Mouse (Mus musculus) G1E (cell line): Measurements from ENCODE around the gene Defb48. TPM values are rescaled to one million over a fixed set of nuclear protein-coding genes. Genes with fewer than 3 reads are reported as not detected.

Source experiments
- ATAC-seq: 2 replicates; pipeline ENCODE4 v1.8.0; 2016; ENCODE audit warnings: mild to moderate bottlenecking; ENCODE audit not compliant: insufficient number of reproducible peaks, poor library complexity, low FRiP score, severe bottlenecking; ENCODE audit errors: extremely low read depth
- DNase-seq: peaks from one replicate; pipeline ENCODE4 v3.0.0; 2012; ENCODE audit warnings: low spot score
- H3K27me3 ChIP-seq: 2 replicates; pipeline ENCODE4 v1.6.1; 2012; ENCODE audit warnings: mild to moderate bottlenecking, low read length, inconsistent platforms; ENCODE audit not compliant: insufficient read depth
- H3K36me3 ChIP-seq: replicated peaks from 2 replicates; pipeline ENCODE3; 2012; ENCODE audit warnings: mild to moderate bottlenecking, inconsistent platforms
- H3K4me1 ChIP-seq: 2 replicates; pipeline ENCODE4 v1.6.1; 2012; ENCODE audit warnings: low read depth, low read length, inconsistent platforms, mixed read lengths; ENCODE audit not compliant: insufficient read depth
- H3K4me3 ChIP-seq: 2 replicates; pipeline ENCODE4 v1.5.1; 2012; ENCODE audit warnings: low read depth, mild to moderate bottlenecking, inconsistent platforms, low read length, moderate library complexity, mixed read lengths
- H3K9me3 ChIP-seq: replicated peaks from 2 replicates; pipeline ENCODE4 v1.6.1; 2012; ENCODE audit warnings: inconsistent platforms
- CTCF ChIP-seq: IDR thresholded peaks from 2 replicates; pipeline ENCODE4 v1.5.1; 2012; ENCODE audit warnings: low read depth, low read length, inconsistent platforms, mixed read lengths
- GATA1 ChIP-seq: IDR thresholded peaks from 2 replicates; pipeline ENCODE4 v1.6.1; 2012; ENCODE audit warnings: borderline replicate concordance, low read length, inconsistent platforms, mixed read lengths
- GATA2 ChIP-seq: IDR thresholded peaks from 2 replicates; pipeline ENCODE4 v1.6.1; 2012; ENCODE audit warnings: low read depth, low read length, inconsistent platforms, borderline replicate concordance
- POLR2AphosphoS5 ChIP-seq: IDR thresholded peaks from 2 replicates; pipeline ENCODE4 v1.6.1; 2012; ENCODE audit warnings: low read depth, low read length, inconsistent platforms; ENCODE audit not compliant: insufficient replicate concordance
- TAL1 ChIP-seq: conservative IDR thresholded peaks from 2 replicates; pipeline ENCODE4 v1.6.1; 2012; ENCODE audit warnings: low read depth, low read length, inconsistent platforms, mixed read lengths
- polyA plus RNA-seq: library from polyadenylated mRNA; stranded (reverse); fragments of >175 nt; gene quantifications from 2 replicates; pipeline ENCODE4 v1.2.3, GENCODE M21; 2012
- total RNA-seq, 2 experiments: library from RNA; stranded (forward) in 1 of 2; stranded (reverse) in 1 of 2; fragments of 200-1000 nt in 1 of 2; fragments of >200 nt in 1 of 2; fragmentation: Nextera tagmentation in 1 of 2; gene quantifications; 2 replicates each; pipeline ENCODE4 v1.2.3; 2014 to 2017

The Defb48 gene
- total and polyA plus RNA-seq, 3 experiments, result not detected

DNA sequence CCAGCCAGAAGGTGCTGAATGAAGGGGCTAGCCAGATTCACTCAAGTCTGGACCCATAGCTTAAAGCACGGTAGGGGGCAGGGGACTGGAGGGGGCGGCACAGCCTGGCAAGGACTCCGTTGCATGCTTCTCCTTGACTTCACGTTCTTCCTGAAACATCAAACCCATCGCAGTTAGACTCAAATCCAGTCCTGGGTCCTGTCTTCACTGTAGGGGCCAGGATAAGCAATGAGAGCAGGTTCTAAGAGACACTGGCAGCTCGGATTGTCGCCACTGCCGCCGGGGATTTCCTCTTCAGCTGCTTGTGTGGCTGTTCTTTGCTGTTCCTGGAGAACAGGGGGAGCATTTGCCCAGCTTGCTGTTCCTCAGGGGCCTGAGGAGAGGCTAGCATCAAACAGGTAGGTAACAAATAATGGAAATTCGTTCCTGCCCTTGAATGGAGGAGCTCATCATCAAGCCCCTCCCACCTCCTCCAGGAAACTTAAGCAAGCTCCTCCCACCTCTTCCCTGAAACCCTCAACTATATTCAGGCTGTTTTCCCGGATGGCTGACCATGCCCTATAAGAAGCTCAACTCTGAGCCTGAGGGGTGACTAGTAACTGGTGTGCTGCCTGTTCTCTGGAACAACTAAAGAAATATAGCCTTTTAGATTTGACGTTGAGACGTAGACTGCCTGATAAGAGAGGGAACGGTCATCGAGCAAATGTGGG, 18.3 kb downstream of the Defb48 start:
- Histone ChIP-seq H3K4me3 (no peak overlapping the region), H3K36me3 (no peaks in the 10 kb centered on the region), H3K9me3 (no peaks in the 10 kb centered on the region), H3K27me3 (peaks cover 5% of the 10 kb centered on the region; the same call in 1 of the 2 replicates), H3K4me1 (no peaks in the 10 kb centered on the region)
- ATAC-seq (no peak), DNase-seq (no peak)
- TF ChIP-seq GATA2 (no peak), CTCF (no peak), POLR2AphosphoS5 (no peak), TAL1 (no peak), GATA1 (no peak)

DNA sequence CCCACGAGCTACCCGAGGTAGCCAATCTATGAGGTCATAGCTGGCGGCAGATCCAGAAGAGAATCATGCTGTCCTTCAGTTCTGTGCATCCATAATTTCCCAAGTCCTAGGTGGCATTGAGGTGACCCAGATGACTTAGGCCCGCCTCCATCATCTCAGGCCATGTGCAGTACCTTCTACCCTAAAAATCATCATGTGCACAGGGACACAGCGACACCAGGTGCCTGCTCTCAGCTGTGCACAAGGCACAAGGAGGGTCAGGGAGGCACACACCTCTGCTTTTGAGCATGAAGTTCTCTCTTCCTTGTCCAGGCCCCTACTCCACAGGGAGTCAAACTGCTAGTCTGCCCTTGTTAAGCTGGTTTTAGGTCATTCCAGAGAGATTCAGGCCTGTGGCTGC, 19.0 kb downstream of the Defb48 start:
- Histone ChIP-seq H3K9me3 (no peaks in the 10 kb centered on the region), H3K27me3 (peaks cover 4% of the 10 kb centered on the region; the same call in 1 of the 2 replicates), H3K4me3 (no peak overlapping the region), H3K36me3 (no peaks in the 10 kb centered on the region), H3K4me1 (no peaks in the 10 kb centered on the region)
- TF ChIP-seq GATA2, result no peak
- no peak for TF ChIP-seq CTCF
- no peak for TF ChIP-seq POLR2AphosphoS5
- no peak for TF ChIP-seq GATA1
- TF ChIP-seq TAL1, result no peak
- ATAC-seq (no peak), DNase-seq (no peak)

DNA sequence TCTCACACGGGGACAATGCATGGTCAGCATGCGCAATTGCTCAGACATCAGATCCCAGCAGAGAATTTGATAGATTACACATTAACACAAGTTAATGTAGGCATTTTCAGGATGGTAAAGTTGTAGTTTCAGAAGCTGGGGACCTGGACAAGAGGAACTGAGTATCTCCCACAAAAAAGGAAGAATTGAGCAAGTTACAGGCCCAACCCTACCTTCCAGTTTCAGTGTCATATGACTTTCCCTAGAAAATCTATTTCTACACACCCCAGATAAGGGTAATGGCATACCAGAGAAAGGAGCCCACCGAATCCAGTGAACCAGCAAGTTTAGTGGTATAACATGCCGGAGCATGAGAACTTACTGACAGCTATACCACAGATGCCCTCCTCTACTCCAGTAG, 20.7 kb downstream of the Defb48 start:
- no peak for TF ChIP-seq POLR2AphosphoS5
- TF ChIP-seq TAL1, result no peak
- TF ChIP-seq CTCF, result no peak
- TF ChIP-seq GATA2, result no peak
- TF ChIP-seq GATA1, result no peak
- ATAC-seq, result no peak

DNA sequence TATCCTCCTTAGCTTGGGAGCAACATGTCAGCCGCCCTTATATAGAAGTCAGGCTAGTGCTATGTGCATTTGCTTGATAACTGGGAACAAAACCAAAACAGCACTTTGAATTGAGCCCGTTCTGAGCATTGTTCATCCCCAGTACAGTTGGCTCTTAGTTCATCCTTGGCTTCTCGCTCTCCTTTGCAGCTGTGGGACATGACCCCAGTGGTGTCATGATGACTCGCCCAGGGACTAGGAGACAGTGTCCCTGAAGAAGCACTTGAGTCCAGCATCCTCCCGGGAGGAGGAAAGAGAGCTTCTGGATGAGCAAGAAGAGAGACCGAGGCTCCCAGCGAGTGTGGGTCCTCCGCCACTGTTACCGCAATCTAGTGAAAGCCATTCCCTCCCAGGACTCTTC, 28.2 kb downstream of the Defb48 start:
- ATAC-seq, result no peak
- Histone ChIP-seq H3K4me1 (no peaks in the 10 kb centered on the region), H3K27me3 (no peaks in the 10 kb centered on the region), H3K36me3 (peaks cover 40% of the 10 kb centered on the region), H3K4me3 (no peak overlapping the region), H3K9me3 (no peaks in the 10 kb centered on the region)
- TF ChIP-seq POLR2AphosphoS5 (no peak), TAL1 (no peak), CTCF (no peak), GATA2 (no peak), GATA1 (no peak)
- DNase-seq, result no peak

More for the DNA sequence above, 20.7 kb downstream of the Defb48 start:
- Histone ChIP-seq H3K36me3 (no peaks in the 10 kb centered on the region), H3K9me3 (no peaks in the 10 kb centered on the region), H3K27me3 (peaks cover 4% of the 10 kb centered on the region; the same call in 1 of the 2 replicates), H3K4me1 (no peaks in the 10 kb centered on the region), H3K4me3 (no peak overlapping the region)
- no peak for DNase-seq

DNA sequence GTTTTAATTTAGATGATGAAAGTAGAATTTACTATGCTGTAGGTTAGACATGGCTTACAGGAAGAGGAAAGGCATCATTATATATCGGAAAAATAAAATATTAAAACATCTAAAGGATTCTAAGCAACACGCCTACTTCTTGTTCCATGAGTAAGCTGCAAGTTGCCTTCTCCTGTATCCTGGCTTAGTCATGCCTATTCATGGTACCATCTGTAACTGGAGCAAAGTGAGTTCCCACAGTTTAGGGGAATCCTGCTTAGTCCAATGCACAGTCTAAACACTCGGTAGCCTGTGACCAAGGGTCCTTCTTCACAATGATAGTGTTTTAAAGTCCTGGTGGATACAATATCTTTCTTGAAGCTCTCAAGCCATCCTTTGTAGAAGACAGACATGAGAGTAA, 37.5 kb downstream of the Defb48 start:
- Histone ChIP-seq H3K36me3 (peaks cover 26% of the 10 kb centered on the region), H3K4me1 (no peaks in the 10 kb centered on the region), H3K27me3 (no peaks in the 10 kb centered on the region), H3K9me3 (no peaks in the 10 kb centered on the region), H3K4me3 (no peak overlapping the region)
- ATAC-seq (no peak), DNase-seq (no peak)
- TF ChIP-seq TAL1 (no peak), POLR2AphosphoS5 (no peak), GATA2 (no peak)

DNA sequence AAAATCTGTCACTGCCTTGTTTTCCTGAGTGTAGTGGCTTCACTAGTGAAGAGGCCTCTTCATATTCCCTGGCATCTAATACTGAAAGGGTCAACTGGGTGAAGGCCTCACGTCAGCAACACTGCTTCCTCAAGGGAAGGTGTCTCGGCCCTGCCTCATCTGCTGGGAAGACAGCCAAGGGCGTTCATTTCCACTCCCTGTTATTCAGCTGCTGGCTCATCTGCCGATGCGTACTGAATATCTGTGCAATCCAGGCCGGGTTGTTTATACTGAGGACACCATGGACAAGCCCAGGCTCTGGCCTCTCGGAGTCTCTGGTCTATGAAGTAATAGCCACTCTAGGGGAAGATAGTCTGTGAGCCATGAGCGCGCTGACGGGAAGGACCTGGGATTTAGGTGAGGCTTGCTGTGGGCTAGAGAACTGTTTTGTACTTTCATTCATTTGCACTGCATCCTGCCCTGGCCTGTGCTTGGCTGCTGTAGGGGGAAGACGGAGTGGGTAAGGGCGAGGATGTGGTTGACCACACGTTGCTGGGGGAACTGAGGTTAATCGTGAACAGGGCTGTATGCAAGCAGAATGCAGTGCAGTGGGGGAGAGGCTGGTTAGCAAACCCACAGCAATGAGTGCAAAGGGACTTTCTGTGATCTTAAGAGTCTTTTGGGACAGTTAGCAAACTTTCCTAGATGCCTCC, 43.8 kb downstream of the Defb48 start:
- Histone ChIP-seq H3K36me3 (peaks cover 35% of the 10 kb centered on the region), H3K9me3 (no peaks in the 10 kb centered on the region), H3K27me3 (no peaks in the 10 kb centered on the region), H3K4me3 (no peak overlapping the region), H3K4me1 (0 out of 2 replicates have a peak, but pooled peaks cover 5% of the 10 kb centered on the region)
- ATAC-seq, result no peak
- no peak for DNase-seq
- TF ChIP-seq GATA2 (no peak), POLR2AphosphoS5 (no peak), CTCF (no peak), GATA1 (no peak), TAL1 (no peak)
